In the genomic region with DNA sequence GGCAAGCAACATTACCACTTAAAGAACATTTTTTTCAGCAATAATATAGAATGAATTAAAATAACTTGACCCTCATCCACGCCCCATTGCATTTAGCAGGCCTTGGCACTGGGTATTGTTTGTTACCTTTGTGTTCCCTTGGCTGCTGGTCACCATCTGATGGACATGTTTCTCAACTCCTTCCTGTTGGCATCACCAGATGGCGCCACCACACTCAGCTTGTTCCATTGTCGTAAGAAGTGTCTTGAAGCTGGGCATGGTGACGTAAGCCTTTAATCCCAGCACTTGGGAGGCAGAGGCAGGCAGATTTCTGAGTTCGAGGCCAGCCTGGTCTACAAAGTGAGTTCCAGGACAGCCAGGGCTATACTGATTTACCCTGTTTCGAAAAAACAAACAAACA, we compare ENCODE assay signal across 8 mouse cellular contexts. TPM values are rescaled to one million over a fixed set of nuclear protein-coding genes. Genes with fewer than 3 reads are reported as not detected.
A peak's percentile ranks its signal among the peaks of the same experiment; 100 is the strongest.
DNase-seq lines count a peak whose midpoint lies in the region; ATAC-seq and TF ChIP-seq lines count a peak whose summit lies in the region.
"Had no signal": no experiment of that assay in that cellular context is flagged by ENCODE, and none has a peak within 500 bp of the region (broad histone marks: within the 10 kb centered on the region; RNA-seq: fewer than 3 reads in every experiment).

No protein-coding gene starts in this region.

- H3K36me3 ChIP-seq in lung, postnatal 0 days (ENCODE audit: insufficient read depth, low read length), result no peaks in the 10 kb centered on the region

- H3K4me2 ChIP-seq in lung, postnatal 0 days (replicated peaks; ENCODE audit: low read depth, low read length), result no peak overlapping the region

- no peaks in the 10 kb centered on the region for H3K4me1 ChIP-seq in bone marrow macrophage, adult 2 months (ENCODE audit: control insufficient read depth, insufficient read depth, low read length)
- H3K4me1 ChIP-seq in lung, postnatal 0 days (ENCODE audit: insufficient read depth, low read depth, low read length), result no peaks in the 10 kb centered on the region

- H3K27ac ChIP-seq in layer of hippocampus, adult 2 months, result no peak overlapping the region
- no peak overlapping the region for H3K27ac ChIP-seq in bone marrow macrophage, adult 2 months (ENCODE audit: insufficient read depth, low read depth, low read length)
- H3K27ac ChIP-seq in lung, postnatal 0 days (ENCODE audit: low read length), result no peak overlapping the region

- no peak for TF ChIP-seq POLR2A in bone marrow macrophage, adult 2 months (IDR thresholded peaks at IDR 0.05; ENCODE audit: borderline replicate concordance, low read depth, low read length)

- H3K9me3 ChIP-seq in lung, postnatal 0 days (ENCODE audit: low read length), result no peaks in the 10 kb centered on the region

- no peak overlapping the region for H3K4me3 ChIP-seq in layer of hippocampus, adult 2 months
- H3K4me3 ChIP-seq in bone marrow macrophage, adult 2 months (ENCODE audit: insufficient read depth, low read length), result no peak overlapping the region
- no peak overlapping the region for H3K4me3 ChIP-seq in lung, postnatal 0 days (ENCODE audit: low read depth, low read length)

- no peak overlapping the region for H3K9ac ChIP-seq in lung, postnatal 0 days (replicated peaks; ENCODE audit: low read depth)

- H3K27me3 ChIP-seq in lung, postnatal 0 days (replicated peaks; ENCODE audit: insufficient read depth, low read length), result no peaks in the 10 kb centered on the region

- no peak for DNase-seq in layer of hippocampus, adult 2 months (ENCODE audit: low spot score in 2 of 2)
- no peak for DNase-seq in layer of hippocampus, postnatal 10 days (ENCODE audit: low spot score in 2 of 2)
- DNase-seq in MN1 (ENCODE audit: low spot score), result peak; percentile 40
- peak; percentile 7 for DNase-seq in lung, postnatal 0 days (ENCODE audit: low spot score)
- no peak for DNase-seq in cerebellum, adult 9-11 months
- DNase-seq in urinary bladder, adult 2 months (ENCODE audit: low spot score), result no peak

- peak; percentile 48 for TF ChIP-seq CTCF in layer of hippocampus, adult 2 months (conservative IDR thresholded peaks at IDR 0.05)
- peak; percentile 16; the same call in 1 of the 2 replicates for TF ChIP-seq CTCF in bone marrow macrophage, adult 2 months (IDR thresholded peaks at IDR 0.05; ENCODE audit: low read depth, low read length)
- peak; percentile 65 for TF ChIP-seq CTCF in lung, postnatal 0 days (IDR thresholded peaks at IDR 0.05)

- no peak for ATAC-seq in lung, postnatal 0 days

- 71% methylated on average over 6 of the region's 6 CpGs for WGBS in lung, postnatal 0 days

- TF ChIP-seq EP300 in lung, postnatal 0 days (IDR thresholded peaks at IDR 0.05), result no peak

RNA-seq across cellular contexts. Expression of gene Rdh19, which starts 24.3 kb away (rescaled TPM):
- not detected for total RNA-seq in layer of hippocampus, adult 2 months (2021)
- total RNA-seq in layer of hippocampus, postnatal 10 days (2021), result not detected
- not detected in 2 replicates for polyA plus RNA-seq in bone marrow macrophage, adult 2 months (2012; ENCODE audit: insufficient read depth, insufficient read length, missing spikeins)
- not detected in 2 replicates for polyA plus RNA-seq in lung, postnatal 0 days (2015; fragmentation: Nextera tagmentation; extraction: Ambion mirVana)
- not detected in 2 replicates for polyA plus RNA-seq in urinary bladder, adult 2 months (2012; rRNA removed)
- polyA plus RNA-seq: limb, embryonic 14.5 days had no signal

RNA-seq across cellular contexts. Expression of gene Rdh16, which starts 24.4 kb away (rescaled TPM):
- total RNA-seq in layer of hippocampus, adult 2 months (2021), result under 1 TPM; 0.17 to 0.26 TPM
- under 1 TPM in 1 of 2 experiments, not detected in 1; 0.11 TPM for total RNA-seq in layer of hippocampus, postnatal 10 days (2021)
- polyA plus RNA-seq in bone marrow macrophage, adult 2 months (2012; ENCODE audit: insufficient read depth, insufficient read length, missing spikeins), result not detected in 2 replicates
- not detected in 2 replicates for polyA plus RNA-seq in lung, postnatal 0 days (2015; fragmentation: Nextera tagmentation; extraction: Ambion mirVana)
- not detected in 2 replicates for polyA plus RNA-seq in urinary bladder, adult 2 months (2012; rRNA removed)

RNA-seq across cellular contexts. Expression of gene Rdh16f2, which starts 40.9 kb away (rescaled TPM):
- total RNA-seq in layer of hippocampus, adult 2 months (2021), result not detected
- not detected for total RNA-seq in layer of hippocampus, postnatal 10 days (2021)
- polyA plus RNA-seq in bone marrow macrophage, adult 2 months (2012; ENCODE audit: insufficient read depth, insufficient read length, missing spikeins), result not detected in 2 replicates
- not detected in 2 replicates for polyA plus RNA-seq in lung, postnatal 0 days (2015; fragmentation: Nextera tagmentation; extraction: Ambion mirVana)
- polyA plus RNA-seq in urinary bladder, adult 2 months (2012; rRNA removed), result not detected in 2 replicates
- polyA plus RNA-seq: limb, embryonic 14.5 days had no signal

RNA-seq across cellular contexts. Expression of gene Rdh9, which starts 49.2 kb away (rescaled TPM):
- total RNA-seq in layer of hippocampus, adult 2 months (2021), result under 1 TPM in 1 of 2 experiments, not detected in 1; 0.61 TPM
- total RNA-seq in layer of hippocampus, postnatal 10 days (2021), result under 1 TPM; 0.33 to 0.50 TPM
- 0.60 TPM in 1 of 2 replicates, not detected in the other for polyA plus RNA-seq in bone marrow macrophage, adult 2 months (2012; ENCODE audit: insufficient read depth, insufficient read length, missing spikeins)
- 0.10 and 0.27 TPM in 2 replicates for polyA plus RNA-seq in lung, postnatal 0 days (2015; fragmentation: Nextera tagmentation; extraction: Ambion mirVana)
- 0.29 and 0.46 TPM in 2 replicates for polyA plus RNA-seq in urinary bladder, adult 2 months (2012; rRNA removed)

Comparison
In these comparisons a context has a peak if more than half of its experiments do, and no peak if none do; other contexts are left out.
1. DNase-seq: peak in MN1 (single experiment) and lung, postnatal 0 days (single experiment); none in layer of hippocampus, adult 2 months (0 of 2), layer of hippocampus, postnatal 10 days (0 of 2), cerebellum, adult 9-11 months (single experiment) and urinary bladder, adult 2 months (single experiment).
2. Peak in every context shown above with its lines, with median percentiles within 50 percentile points of each other: CTCF ChIP-seq.